Mouse (Mus musculus): ENCODE measurements around the gene Trarg1. TPM values are rescaled to one million over a fixed set of nuclear protein-coding genes. Genes with fewer than 3 reads are reported as not detected.
"Not testable (repeated sequence)": the region's sequence is repeated elsewhere in the genome, so short reads cannot be mapped to it uniquely, and the experiment has no call there.

Trarg1 gene
- polyA plus RNA-seq (2015; fragmentation: Nextera tagmentation; extraction: Ambion mirVana), result 0.06 TPM in 1 of 2 replicates, not detected in the other

DNA sequence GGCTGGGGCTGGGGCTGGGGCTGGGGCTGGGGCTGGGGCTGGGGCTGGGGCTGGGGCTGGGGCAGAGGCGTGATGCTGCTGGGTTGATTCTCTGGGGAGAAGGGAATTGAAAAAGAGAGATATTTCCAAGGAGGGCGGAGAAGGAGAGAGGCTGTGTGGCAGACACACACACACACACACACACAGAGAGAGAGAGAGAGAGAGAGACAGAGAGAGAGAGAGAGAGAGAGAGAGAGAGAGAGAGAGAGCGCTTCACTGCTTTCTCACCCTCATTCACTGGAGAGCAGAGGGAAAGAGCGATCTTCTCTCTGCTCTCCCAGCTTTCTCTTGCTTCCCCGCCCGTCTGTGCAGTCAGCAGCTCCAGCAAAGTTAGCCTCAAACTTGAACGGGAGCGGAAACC, at the start of gene Trarg1:
Gene Trarg1, plus strand, starts transcription at position 301 of the 400 bp plus-strand sequence.
- H3K4me3 ChIP-seq; H3K36me3 ChIP-seq (ENCODE audit: poor library complexity, severe bottlenecking); H3K4me2 ChIP-seq; H3K4me1 ChIP-seq; H3K27ac ChIP-seq; H3K9me3 ChIP-seq (replicated peaks); H3K9ac ChIP-seq; ATAC-seq: not testable (repeated sequence)
- peaks cover 36% of the 10 kb centered on the region for H3K27me3 ChIP-seq
- whole genome bisulfite sequencing, result 50% methylated on average over 7 of the region's 8 CpGs

DNA sequence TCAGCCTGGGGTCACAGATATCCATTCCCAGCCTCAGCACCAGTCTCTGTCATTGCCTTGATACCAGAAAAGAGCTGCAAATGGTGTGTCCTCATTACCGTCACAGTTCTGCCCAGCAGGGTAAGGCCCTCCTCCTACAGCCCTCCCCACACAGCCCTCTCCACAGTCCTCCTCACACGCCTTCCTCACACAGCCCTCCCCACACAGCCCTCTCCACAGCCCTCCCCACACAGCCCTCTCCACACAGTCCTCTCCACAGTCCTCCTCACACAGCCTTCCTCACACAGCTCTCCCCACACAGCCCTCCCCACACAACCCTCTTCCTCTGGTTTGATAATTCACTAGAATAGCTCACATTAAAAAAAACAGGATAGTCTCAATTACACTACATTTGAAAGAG, 49.6 kb upstream of the Trarg1 start:
- ATAC-seq, result no peak
- H3K27ac ChIP-seq, result no peak overlapping the region
- no peaks in the 10 kb centered on the region for H3K9me3 ChIP-seq (replicated peaks)
- no peaks in the 10 kb centered on the region for H3K36me3 ChIP-seq (ENCODE audit: poor library complexity, severe bottlenecking)
- 42% methylated on average over 2 of the region's 2 CpGs for WGBS
- H3K4me1 ChIP-seq, result no peaks in the 10 kb centered on the region
- H3K9ac ChIP-seq, result no peak overlapping the region
- no peak overlapping the region for H3K4me2 ChIP-seq
- peaks cover 8% of the 10 kb centered on the region for H3K27me3 ChIP-seq
- no peak overlapping the region for H3K4me3 ChIP-seq

- Histone ChIP-seq H3K36me3 (ENCODE audit: poor library complexity, severe bottlenecking) (no peaks in the 10 kb centered on the region), H3K27me3 (peaks cover 8% of the 10 kb centered on the region; the same call in 1 of the 2 replicates), H3K27ac (no peak overlapping the region), H3K9me3 (replicated peaks) (no peaks in the 10 kb centered on the region), H3K9ac (no peak overlapping the region), H3K4me3 (no peak overlapping the region), H3K4me1 (no peaks in the 10 kb centered on the region), H3K4me2 (no peak overlapping the region)
- WGBS, result 85% methylated on average over 5 of the region's 5 CpGs
- ATAC-seq, result no peak
Measured at GRCm38 (mm10) chr11:76630487-76630886, 49.1 kb upstream of the Trarg1 start.

DNA sequence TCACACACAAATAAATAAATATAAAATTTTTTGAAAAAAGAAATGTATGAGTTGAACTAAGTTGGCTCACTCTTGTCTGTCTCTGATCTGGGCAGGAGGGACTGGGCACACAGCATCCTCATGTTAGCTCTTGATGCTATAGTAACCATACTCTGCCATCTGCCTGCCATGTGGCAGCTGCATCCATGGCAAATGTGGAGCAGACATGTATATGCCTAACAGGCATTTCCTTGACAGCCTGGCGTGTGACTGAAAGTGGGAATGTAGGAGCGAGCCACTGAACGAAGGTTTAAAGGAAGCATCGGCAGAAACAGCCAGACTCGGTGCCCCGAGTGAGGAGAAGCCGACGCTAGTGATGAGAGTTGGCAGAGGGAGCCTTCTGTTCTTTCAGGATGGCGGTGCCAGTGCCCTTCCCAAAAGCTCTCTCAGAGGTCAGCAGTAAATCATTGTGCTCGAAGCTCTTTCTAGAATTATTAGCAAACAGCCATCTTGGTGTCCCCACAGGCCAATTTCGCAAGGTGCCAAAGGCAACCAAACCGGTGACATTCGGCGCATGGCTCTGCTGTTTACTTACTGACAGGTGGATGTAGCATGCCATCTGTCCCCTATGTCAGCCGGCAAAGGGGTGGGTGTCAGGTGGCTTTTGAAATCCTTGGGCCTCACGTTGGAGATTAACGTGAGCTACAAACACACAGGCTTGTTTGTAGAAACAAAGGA, 40.2 kb upstream of the Trarg1 start:
- Histone ChIP-seq H3K36me3 (ENCODE audit: poor library complexity, severe bottlenecking) (no peaks in the 10 kb centered on the region), H3K4me1 (peaks cover 7% of the 10 kb centered on the region; the same call in 1 of the 2 replicates), H3K27me3 (peaks cover 39% of the 10 kb centered on the region), H3K4me2 (no peak overlapping the region), H3K27ac (peak overlapping the region; percentile 75), H3K4me3 (no peak overlapping the region), H3K9me3 (replicated peaks) (no peaks in the 10 kb centered on the region), H3K9ac (no peak overlapping the region)
- ATAC-seq, result peak; percentile 78; the same call in 1 of the 2 replicates
- WGBS, result 68% methylated on average over 17 of the region's 17 CpGs

- Histone ChIP-seq H3K27ac (no peak overlapping the region), H3K27me3 (peaks cover 47% of the 10 kb centered on the region), H3K4me1 (peaks cover 15% of the 10 kb centered on the region), H3K9ac (no peak overlapping the region), H3K4me3 (no peak overlapping the region), H3K9me3 (replicated peaks) (no peaks in the 10 kb centered on the region), H3K36me3 (ENCODE audit: poor library complexity, severe bottlenecking) (no peaks in the 10 kb centered on the region), H3K4me2 (no peak overlapping the region)
- 74% methylated on average over 4 of the region's 4 CpGs for WGBS
- ATAC-seq, result no peak
Measured at GRCm38 (mm10) chr11:76640231-76640630, 39.4 kb upstream of the Trarg1 start.

GRCm38 (mm10) chr11:76644257-76644656, 35.4 kb upstream of the Trarg1 start:
- H3K4me2 ChIP-seq, result no peak overlapping the region
- H3K9me3 ChIP-seq (replicated peaks), result no peaks in the 10 kb centered on the region
- no peaks in the 10 kb centered on the region for H3K36me3 ChIP-seq (ENCODE audit: poor library complexity, severe bottlenecking)
- ATAC-seq, result no peak
- H3K27ac ChIP-seq, result peak overlapping the region; percentile 49
- H3K4me1 ChIP-seq, result peaks cover 39% of the 10 kb centered on the region
- H3K4me3 ChIP-seq, result no peak overlapping the region
- 25% methylated on average over 6 of the region's 6 CpGs for WGBS
- H3K27me3 ChIP-seq, result peaks cover 61% of the 10 kb centered on the region
- no peak overlapping the region for H3K9ac ChIP-seq

GRCm38 (mm10) chr11:76645036-76645435, 34.6 kb upstream of the Trarg1 start:
- Histone ChIP-seq H3K27ac (peak overlapping the region; percentile 49), H3K4me3 (no peak overlapping the region), H3K36me3 (ENCODE audit: poor library complexity, severe bottlenecking) (no peaks in the 10 kb centered on the region), H3K9me3 (replicated peaks) (no peaks in the 10 kb centered on the region), H3K4me1 (peaks cover 39% of the 10 kb centered on the region), H3K4me2 (no peak overlapping the region), H3K27me3 (peaks cover 65% of the 10 kb centered on the region), H3K9ac (no peak overlapping the region)
- ATAC-seq, result no peak
- 80% methylated on average over 9 of the region's 9 CpGs for WGBS

DNA sequence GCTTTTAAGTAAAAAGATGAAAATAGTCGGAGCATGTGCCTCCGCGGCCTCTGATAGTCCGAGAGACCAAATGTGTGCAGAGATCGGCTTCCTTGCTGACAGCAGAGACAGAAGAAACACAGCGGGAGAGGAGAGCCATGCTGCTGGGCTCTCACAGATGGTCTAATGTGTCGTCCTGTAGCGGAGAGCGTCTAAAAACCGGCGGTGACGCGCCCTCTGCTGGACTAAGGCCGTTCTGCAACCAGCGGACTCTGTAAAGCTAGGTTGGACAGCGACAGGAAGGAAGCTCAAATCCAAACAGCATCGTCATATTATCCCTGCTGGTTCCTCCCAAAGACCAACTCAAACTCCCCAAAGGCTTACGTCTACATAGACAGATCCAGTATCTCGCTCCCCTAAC, 33.7 kb upstream of the Trarg1 start:
- H3K36me3 ChIP-seq (ENCODE audit: poor library complexity, severe bottlenecking), result no peaks in the 10 kb centered on the region
- peak overlapping the region; percentile 17 for H3K9ac ChIP-seq
- H3K4me3 ChIP-seq, result peak overlapping the region; percentile 24
- H3K27ac ChIP-seq, result peak overlapping the region; percentile 21; the same call in 1 of the 2 replicates
- H3K4me1 ChIP-seq, result peaks cover 39% of the 10 kb centered on the region
- peak overlapping the region; percentile 57 for H3K4me2 ChIP-seq
- ATAC-seq, result peak; percentile 75
- H3K27me3 ChIP-seq, result peaks cover 65% of the 10 kb centered on the region
- under 1% methylated on average over 19 of the region's 19 CpGs for WGBS
- H3K9me3 ChIP-seq (replicated peaks), result no peaks in the 10 kb centered on the region

DNA sequence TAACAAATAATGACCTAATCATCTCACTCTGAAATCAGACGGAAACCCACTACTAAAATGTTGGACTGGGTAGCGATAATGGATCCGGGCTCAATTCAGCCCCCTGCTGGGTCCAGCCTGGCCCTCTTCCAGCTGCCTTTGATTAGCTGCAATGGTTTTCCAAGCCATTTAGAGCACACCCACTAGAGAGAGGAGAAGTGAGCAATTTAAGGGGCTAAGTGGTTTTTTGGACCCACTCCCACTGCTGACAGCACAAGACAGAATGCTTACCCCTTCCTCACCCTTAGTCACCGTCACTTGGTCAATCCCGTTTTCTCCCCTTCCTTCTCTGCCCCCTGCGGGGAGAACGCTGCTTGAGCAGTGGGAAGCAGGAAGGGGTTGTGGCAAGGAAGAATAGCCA, 32.5 kb upstream of the Trarg1 start:
- Histone ChIP-seq H3K27ac (peak overlapping the region; percentile 75), H3K9me3 (replicated peaks) (no peaks in the 10 kb centered on the region), H3K9ac (no peak overlapping the region), H3K27me3 (peaks cover 66% of the 10 kb centered on the region), H3K4me3 (peak overlapping the region; percentile 10; the same call in 1 of the 2 replicates), H3K36me3 (ENCODE audit: poor library complexity, severe bottlenecking) (no peaks in the 10 kb centered on the region), H3K4me1 (peaks cover 39% of the 10 kb centered on the region), H3K4me2 (peak overlapping the region; percentile 57)
- peak; percentile 83 for ATAC-seq
- 0% methylated on average over 7 of the region's 7 CpGs for WGBS

- Histone ChIP-seq H3K9me3 (replicated peaks) (no peaks in the 10 kb centered on the region), H3K4me2 (peak overlapping the region; percentile 57), H3K27ac (peak overlapping the region; percentile 75), H3K4me1 (peaks cover 39% of the 10 kb centered on the region), H3K9ac (no peak overlapping the region), H3K27me3 (peaks cover 65% of the 10 kb centered on the region), H3K4me3 (peak overlapping the region; percentile 10; the same call in 1 of the 2 replicates), H3K36me3 (ENCODE audit: poor library complexity, severe bottlenecking) (no peaks in the 10 kb centered on the region)
- ATAC-seq, result peak; percentile 72
- WGBS, result 8% methylated on average over 9 of the region's 9 CpGs
Measured at GRCm38 (mm10) chr11:76647500-76647899, 32.1 kb upstream of the Trarg1 start.

GRCm38 (mm10) chr11:76650862-76651560, 28.6 kb upstream of the Trarg1 start:
- H3K4me2 ChIP-seq, result no peak overlapping the region
- ATAC-seq, result no peak
- no peak overlapping the region for H3K27ac ChIP-seq
- 55% methylated on average over 12 of the region's 14 CpGs for WGBS
- peaks cover 53% of the 10 kb centered on the region for H3K27me3 ChIP-seq
- H3K4me3 ChIP-seq, result no peak overlapping the region
- H3K36me3 ChIP-seq (ENCODE audit: poor library complexity, severe bottlenecking), result no peaks in the 10 kb centered on the region
- no peak overlapping the region for H3K9ac ChIP-seq
- no peaks in the 10 kb centered on the region for H3K9me3 ChIP-seq (replicated peaks)
- H3K4me1 ChIP-seq, result peaks cover 18% of the 10 kb centered on the region

GRCm38 (mm10) chr11:76652838-76653334, 26.7 kb upstream of the Trarg1 start:
- H3K4me1 ChIP-seq, result no peaks in the 10 kb centered on the region
- H3K9me3 ChIP-seq (replicated peaks), result no peaks in the 10 kb centered on the region
- no peak overlapping the region for H3K4me2 ChIP-seq
- no peak overlapping the region for H3K9ac ChIP-seq
- no peak for ATAC-seq
- peaks cover 56% of the 10 kb centered on the region for H3K27me3 ChIP-seq
- 50% methylated on average over 3 of the region's 3 CpGs for WGBS
- H3K4me3 ChIP-seq, result no peak overlapping the region
- no peak overlapping the region for H3K27ac ChIP-seq
- no peaks in the 10 kb centered on the region for H3K36me3 ChIP-seq (ENCODE audit: poor library complexity, severe bottlenecking)

Measured in forebrain, embryonic 13.5 days (tissue).